Mouse (Mus musculus) heart, adult 2 months (tissue): Measurements from ENCODE around the gene Inhbe. TPM values are rescaled to one million over a fixed set of nuclear protein-coding genes. Genes with fewer than 3 reads are reported as not detected.
"Not testable (repeated sequence)": the region's sequence is repeated elsewhere in the genome, so short reads cannot be mapped to it uniquely, and the experiment has no call there.

Experiments
- DNase-seq, 2 experiments: peaks; one replicate each; pipeline ENCODE4 v3.0.0; 2021
- H3K27ac ChIP-seq: fragments of 200-600 bp; 2 replicates; pipeline ENCODE4 v1.8.1; 2022
- H3K27me3 ChIP-seq: fragments of 200-500 bp; 2 replicates; pipeline ENCODE4 v1.6.1; 2012; ENCODE audit warnings: mild to moderate bottlenecking, low read length, inconsistent platforms, mixed read lengths; ENCODE audit not compliant: control insufficient read depth, insufficient read depth
- H3K36me3 ChIP-seq: fragments of 200-500 bp; 2 replicates; pipeline ENCODE4 v1.6.1; 2012; ENCODE audit warnings: low read length, inconsistent platforms; ENCODE audit not compliant: control insufficient read depth, insufficient read depth
- H3K4me1 ChIP-seq: fragments of 200-500 bp; 2 replicates; pipeline ENCODE4 v1.6.1; 2011; ENCODE audit warnings: low read length; ENCODE audit not compliant: control insufficient read depth, insufficient read depth
- H3K4me3 ChIP-seq: fragments of 200-600 bp; 2 replicates; pipeline ENCODE4 v1.8.1; 2022
- H3K79me2 ChIP-seq: fragments of 200-500 bp; replicated peaks from 2 replicates; pipeline ENCODE4 v1.6.1; 2012; ENCODE audit warnings: mild to moderate bottlenecking, inconsistent platforms, low read length, moderate library complexity, mixed read lengths; ENCODE audit not compliant: control insufficient read depth, insufficient read depth
- H3K9ac ChIP-seq: fragments of 200-500 bp; 2 replicates; pipeline ENCODE4 v1.6.1; 2012; ENCODE audit warnings: low read depth, mild to moderate bottlenecking, control low read depth, inconsistent platforms, low read length, mixed read lengths
- CTCF ChIP-seq: fragments of 200-600 bp; IDR thresholded peaks from 2 replicates; pipeline ENCODE4 v1.8.1; 2022; ENCODE audit warnings: antibody characterized with exemption, mild to moderate bottlenecking, moderate library complexity
- EP300 ChIP-seq: fragments of 200-500 bp; IDR thresholded peaks from 2 replicates; pipeline ENCODE4 v1.6.1; 2011; ENCODE audit warnings: low read depth, low read length, control low read depth; ENCODE audit not compliant: insufficient read depth
- POLR2A ChIP-seq: fragments of 200-500 bp; IDR thresholded peaks from 2 replicates; pipeline ENCODE4 v1.6.1; 2011; ENCODE audit warnings: mild to moderate bottlenecking, low read depth, low read length, control low read depth; ENCODE audit not compliant: insufficient read depth
- whole genome bisulfite sequencing: fragments of 180-500 bp; shearing (Covaris S2); methylation state at CpG from one replicate; pipeline ENCODE4 v1.1.7; 2018; 5-methylcytosine and 5-hydroxymethylcytosine counted together
- intact Hi-C: fragments of 180-260 bp; cut with DNase I; formaldehyde crosslinking; loops from one replicate; pipeline ENCODE4 v1.15.1; 2025
- polyA plus RNA-seq: library from polyadenylated mRNA; depleted of rRNA; stranded (reverse); fragments of >200 nt; gene quantifications from 2 replicates; pipeline ENCODE4 v1.2.3, GENCODE M21; 2012
- total RNA-seq, 2 experiments: library from RNA; stranded (reverse); gene quantifications; 2 replicates each; pipeline ENCODE4 v1.2.3; 2021

Gene Inhbe
- total and polyA plus RNA-seq, 3 experiments: not detected

GRCm38 (mm10) chr10:127312858-127313257 lies 41.4 kb downstream of the Inhbe start:
- H3K9ac ChIP-seq: no peak overlapping the region
- H3K36me3 ChIP-seq: no peaks in the 10 kb centered on the region
- H3K4me1 ChIP-seq: peaks cover 2% of the 10 kb centered on the region
- intact Hi-C loops: loop anchor here (5.0 kb wide), 1 partner anchor 191 kb away; the partner anchor contains the start of gene Os9
- WGBS: 34% methylated on average over 4 of the region's 4 CpGs
- DNase-seq: no peak
- no peaks in the 10 kb centered on the region for H3K79me2 ChIP-seq
- no peak overlapping the region for H3K4me3 ChIP-seq
- no peak for TF ChIP-seq EP300
- TF ChIP-seq POLR2A: no peak
- TF ChIP-seq CTCF: no peak
- H3K27me3 ChIP-seq: no peaks in the 10 kb centered on the region
- H3K27ac ChIP-seq: peak overlapping the region; percentile 89

GRCm38 (mm10) chr10:127312356-127312676 lies 41.9 kb downstream of the Inhbe start:
- Histone ChIP-seq H3K4me3 (peak overlapping the region; percentile 92), H3K36me3 (no peaks in the 10 kb centered on the region), H3K9ac (peak overlapping the region; percentile 72), H3K79me2 (no peaks in the 10 kb centered on the region), H3K4me1 (peaks cover 2% of the 10 kb centered on the region), H3K27me3 (no peaks in the 10 kb centered on the region), H3K27ac (peak overlapping the region; percentile 89)
- WGBS: under 1% methylated on average over 4 of the region's 4 CpGs
- peak; percentile 81 to 84 for DNase-seq
- peak; percentile 79 for TF ChIP-seq EP300
- TF ChIP-seq CTCF: no peak; the same call in 1 of the 2 replicates
- peak; percentile 39; the same call in 1 of the 2 replicates for TF ChIP-seq POLR2A
- intact Hi-C loops: loop anchor here (5.0 kb wide), 1 partner anchor 190 kb away; the partner anchor contains the start of gene Os9

- Histone ChIP-seq H3K36me3 (no peaks in the 10 kb centered on the region), H3K27me3 (no peaks in the 10 kb centered on the region), H3K9ac (peak within 1 kb of the TSS; percentile 81), H3K4me1 (peaks cover 2% of the 10 kb centered on the region), H3K79me2 (no peaks in the 10 kb centered on the region), H3K27ac (peak within 1 kb of the TSS; percentile 89), H3K4me3 (peak within 1 kb of the TSS; percentile 92)
- intact Hi-C loops: loop anchor here (1.0 to 5.0 kb wide), 3 partner anchors 21 to 189 kb away; partner anchors contain the start of genes Dctn2 and Os9
- under 1% methylated on average over 65 of the region's 65 CpGs for WGBS
- TF ChIP-seq POLR2A: peak; percentile 79; the same call in 1 of the 2 replicates
- TF ChIP-seq CTCF: no peak
- TF ChIP-seq EP300: peak; percentile 81; the same call in 1 of the 2 replicates
- DNase-seq: peak; percentile 94 to 96
Measured at GRCm38 (mm10) chr10:127311476-127312355, 42.5 kb downstream of the Inhbe start, which contains the start of gene Mars. Gene Mars (minus strand): TSS chr10:127311786.

- WGBS: 33% methylated on average over 23 of the region's 23 CpGs
- intact Hi-C loops: loop anchor here (1.0 to 5.0 kb wide), 3 partner anchors 20 to 188 kb away; partner anchors contain the start of genes Dctn2 and Os9
- no peak for TF ChIP-seq CTCF
- no peak for TF ChIP-seq EP300
- no peak for TF ChIP-seq POLR2A
Measured at GRCm38 (mm10) chr10:127310523-127311475, 43.4 kb downstream of the Inhbe start.

GRCm38 (mm10) chr10:127309167-127309566 lies 45.0 kb downstream of the Inhbe start:
- H3K9ac ChIP-seq, H3K27me3 ChIP-seq, H3K27ac ChIP-seq, H3K79me2 ChIP-seq, H3K4me3 ChIP-seq, H3K4me1 ChIP-seq, intact Hi-C loops, DNase-seq, H3K36me3 ChIP-seq: not testable (repeated sequence)
- 79% methylated on average over 3 of the region's 3 CpGs for WGBS

More at GRCm38 (mm10) chr10:127310523-127311475, 43.4 kb downstream of the Inhbe start:
- H3K36me3 ChIP-seq: no peaks in the 10 kb centered on the region
- no peaks in the 10 kb centered on the region for H3K79me2 ChIP-seq
- peak overlapping the region; percentile 81 for H3K9ac ChIP-seq
- H3K27me3 ChIP-seq: no peaks in the 10 kb centered on the region
- DNase-seq: no peak
- H3K4me3 ChIP-seq: peak overlapping the region; percentile 92
- peak overlapping the region; percentile 89 for H3K27ac ChIP-seq
- H3K4me1 ChIP-seq: peaks cover 2% of the 10 kb centered on the region
